Mouse (Mus musculus): ENCODE results near the gene Ano10.

GRCm38 (mm10) chr9:122127271-122127785, 166.9 kb downstream of the Ano10 start:
- TF ChIP-seq CTCF (IDR thresholded peaks at IDR 0.05; ENCODE audit: extremely low read depth, insufficient read length, insufficient replicate concordance, low read depth, low read length) (no peak), POLR2A (IDR thresholded peaks at IDR 0.05; ENCODE audit: low read depth, low read length) (no peak)

Data from small intestine, adult 2 months (tissue).